Mouse (Mus musculus) intestine, embryonic 15.5 days (tissue): ENCODE data around the gene 4930426L09Rik. TPM values are rescaled to one million over a fixed set of nuclear protein-coding genes. Genes with fewer than 3 reads are reported as not detected.

Experiments used
- ATAC-seq: fragments of 200-750 bp; cut with Nextera tagmentation; 2 replicates; pipeline ENCODE4 v1.8.0; 2017; ENCODE audit warnings: moderate TSS enrichment, moderate library complexity
- H3K27ac ChIP-seq: fragments of 300-500 bp; sonication (generic); 2 replicates; pipeline ENCODE4 v1.5.1; 2015; ENCODE audit warnings: mild to moderate bottlenecking, inconsistent platforms
- H3K27me3 ChIP-seq: fragments of 300-500 bp; sonication (generic); replicated peaks from 2 replicates; pipeline ENCODE4 v1.6.1; 2015; ENCODE audit warnings: inconsistent platforms
- H3K36me3 ChIP-seq: fragments of 300-500 bp; sonication (generic); 2 replicates; pipeline ENCODE4 v1.6.1; 2015; ENCODE audit warnings: inconsistent platforms
- H3K4me1 ChIP-seq: fragments of 300-500 bp; sonication (generic); replicated peaks from 2 replicates; pipeline ENCODE4 v1.6.1; 2015; ENCODE audit warnings: inconsistent platforms
- H3K4me2 ChIP-seq: fragments of 300-500 bp; sonication (generic); replicated peaks from 2 replicates; pipeline ENCODE4 v1.6.1; 2015; ENCODE audit warnings: mild to moderate bottlenecking, inconsistent platforms
- H3K4me3 ChIP-seq: fragments of 300-500 bp; sonication (generic); replicated peaks from 2 replicates; pipeline ENCODE4 v1.5.1; 2015; ENCODE audit warnings: inconsistent platforms
- H3K9ac ChIP-seq: fragments of 300-500 bp; sonication (generic); 2 replicates; pipeline ENCODE4 v1.6.1; 2015; ENCODE audit warnings: inconsistent platforms
- H3K9me3 ChIP-seq: fragments of 300-500 bp; sonication (generic); 2 replicates; pipeline ENCODE4 v1.6.1; 2016; ENCODE audit warnings: inconsistent platforms
- WGBS: fragments of 180-500 bp; shearing (Covaris S2); methylation state at CpG from one replicate; pipeline ENCODE4 v1.1.7; 2015; 5-methylcytosine and 5-hydroxymethylcytosine counted together
- polyA plus RNA-seq: library from polyadenylated mRNA; unstranded; fragments of >200 nt; fragmentation: Nextera tagmentation; extraction: Ambion mirVana; gene quantifications from 2 replicates; pipeline ENCODE4 v1.2.1, GENCODE M21; 2015

Gene 4930426L09Rik
- 0.31 and 0.63 TPM in 2 replicates for polyA plus RNA-seq

DNA sequence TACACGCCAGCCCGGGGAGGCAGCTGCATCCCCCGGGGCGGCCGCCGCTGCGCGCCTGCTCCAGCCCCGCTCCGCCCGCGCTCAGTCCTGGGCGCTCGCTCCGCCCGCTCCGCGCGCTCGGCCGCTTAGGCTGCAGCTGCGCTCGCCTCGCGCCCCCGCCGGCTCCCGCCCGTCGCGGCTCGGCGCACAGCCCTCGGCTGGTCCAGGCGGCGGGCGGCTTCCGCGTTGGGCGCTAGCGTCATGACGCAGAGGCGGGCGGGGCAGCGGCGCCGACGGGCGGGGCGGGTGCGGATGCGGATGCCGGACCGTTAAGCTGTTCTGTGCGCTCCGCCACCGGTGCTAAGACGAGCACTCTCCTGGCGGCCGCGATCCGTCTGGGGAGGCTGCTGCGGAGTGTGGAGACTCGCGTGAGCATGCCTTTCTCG, at the start of gene 4930426L09Rik, which contains the start of gene Pip4k2a:
TSS of gene 4930426L09Rik (plus strand) at position 290 of the 425 bp plus-strand sequence.
TSS of gene Pip4k2a (minus strand) at position 73 of the 425 bp plus-strand sequence.
- H3K9me3 ChIP-seq: no peaks in the 10 kb centered on the region
- H3K27me3 ChIP-seq: no peaks in the 10 kb centered on the region
- peak within 1 kb of the TSS; percentile 92 for H3K4me2 ChIP-seq
- 0% methylated on average over 65 of the region's 66 CpGs for WGBS
- peak within 1 kb of the TSS; percentile 83 for H3K4me3 ChIP-seq
- ATAC-seq: peak; percentile 98
- H3K27ac ChIP-seq: peak within 1 kb of the TSS; percentile 95
- H3K36me3 ChIP-seq: no peaks in the 10 kb centered on the region
- peak within 1 kb of the TSS; percentile 80 for H3K9ac ChIP-seq
- 0 out of 2 replicates have a peak, but pooled peaks cover 8% of the 10 kb centered on the region for H3K4me1 ChIP-seq

DNA sequence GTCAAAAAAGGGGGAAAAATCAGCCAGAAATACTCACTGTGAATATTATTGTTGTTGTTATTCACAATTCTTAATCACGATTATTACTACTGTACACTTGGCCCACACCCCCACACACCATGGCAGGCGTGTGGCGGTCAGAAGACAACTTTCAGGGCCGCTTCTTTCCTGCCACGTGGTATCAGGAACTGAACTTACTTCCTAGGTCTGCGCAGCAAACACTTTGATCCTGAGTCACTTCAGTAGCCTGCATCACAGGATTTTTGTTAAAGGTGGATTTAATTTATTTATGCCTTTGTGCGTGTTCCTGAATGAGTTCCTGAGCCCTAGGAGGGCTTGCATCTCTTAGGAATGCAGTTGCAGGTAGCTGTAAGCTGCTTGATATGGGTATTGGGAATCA, 49.4 kb upstream of the 4930426L09Rik start:
- Histone ChIP-seq H3K36me3 (no peaks in the 10 kb centered on the region), H3K4me1 (0 out of 2 replicates have a peak, but pooled peaks cover 6% of the 10 kb centered on the region), H3K27ac (no peak overlapping the region), H3K27me3 (no peaks in the 10 kb centered on the region), H3K9ac (no peak overlapping the region), H3K4me2 (no peak overlapping the region), H3K9me3 (no peaks in the 10 kb centered on the region), H3K4me3 (no peak overlapping the region)
- no peak for ATAC-seq
- WGBS: 83% methylated on average over 7 of the region's 7 CpGs

DNA sequence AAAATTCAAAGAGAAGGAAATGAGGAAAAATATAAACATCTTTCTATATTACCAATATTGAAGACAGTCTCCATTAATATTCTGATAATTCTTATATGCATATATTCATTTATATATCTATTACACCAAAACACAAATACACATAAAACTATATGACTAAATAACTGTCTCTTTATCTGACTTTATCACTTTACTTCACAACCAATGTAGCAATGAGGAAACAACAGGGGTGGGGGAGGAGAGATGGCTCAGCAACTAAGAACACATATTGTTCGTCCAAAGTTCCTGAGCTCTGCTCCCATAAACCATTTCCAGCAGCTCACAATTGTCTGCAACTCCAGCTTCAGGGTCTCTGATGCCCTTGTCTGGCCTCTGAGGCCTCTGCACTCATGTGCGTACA, 47.4 kb upstream of the 4930426L09Rik start:
- H3K4me2 ChIP-seq: no peak overlapping the region
- H3K27me3 ChIP-seq: no peaks in the 10 kb centered on the region
- H3K4me3 ChIP-seq: no peak overlapping the region
- 74% methylated on average over 2 of the region's 2 CpGs for WGBS
- no peak for ATAC-seq
- H3K9me3 ChIP-seq: no peaks in the 10 kb centered on the region
- H3K27ac ChIP-seq: no peak overlapping the region
- 0 out of 2 replicates have a peak, but pooled peaks cover 6% of the 10 kb centered on the region for H3K4me1 ChIP-seq
- H3K36me3 ChIP-seq: no peaks in the 10 kb centered on the region
- H3K9ac ChIP-seq: no peak overlapping the region

DNA sequence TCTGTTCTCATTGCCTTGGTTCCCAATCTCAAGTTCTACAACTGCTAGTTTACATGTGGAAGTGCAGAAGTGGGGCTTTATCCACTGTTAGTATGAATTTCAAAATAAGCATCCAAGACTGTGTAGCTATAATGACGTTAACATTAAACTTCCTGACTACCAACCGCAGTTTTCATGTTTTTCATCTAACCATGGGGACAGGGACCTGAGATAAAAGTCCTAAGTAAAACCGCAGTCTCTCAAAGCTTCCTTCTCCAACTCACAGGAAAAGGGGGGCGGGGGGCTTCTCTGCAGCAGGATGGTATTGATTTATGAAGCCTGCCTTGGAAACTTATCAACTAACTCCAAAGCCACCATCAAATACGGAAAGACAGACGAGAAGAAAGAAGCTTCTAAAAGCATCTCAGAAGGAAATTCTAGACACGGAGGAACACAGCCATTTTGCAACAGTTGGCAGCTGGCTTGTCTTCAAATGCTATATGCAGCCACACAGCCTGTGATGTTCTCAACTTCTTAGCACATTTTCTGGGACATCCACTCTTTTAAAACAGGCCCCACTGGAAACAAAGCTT, 46.0 kb upstream of the 4930426L09Rik start:
- Histone ChIP-seq H3K36me3 (no peaks in the 10 kb centered on the region), H3K27me3 (no peaks in the 10 kb centered on the region), H3K27ac (no peak overlapping the region), H3K4me1 (0 out of 2 replicates have a peak, but pooled peaks cover 6% of the 10 kb centered on the region), H3K4me3 (no peak overlapping the region), H3K9me3 (no peaks in the 10 kb centered on the region), H3K9ac (no peak overlapping the region), H3K4me2 (0 out of 2 replicates have a peak overlapping the region, but pooled peaks have one; percentile 3)
- no peak for ATAC-seq
- WGBS: 21% methylated on average over 7 of the region's 7 CpGs

DNA sequence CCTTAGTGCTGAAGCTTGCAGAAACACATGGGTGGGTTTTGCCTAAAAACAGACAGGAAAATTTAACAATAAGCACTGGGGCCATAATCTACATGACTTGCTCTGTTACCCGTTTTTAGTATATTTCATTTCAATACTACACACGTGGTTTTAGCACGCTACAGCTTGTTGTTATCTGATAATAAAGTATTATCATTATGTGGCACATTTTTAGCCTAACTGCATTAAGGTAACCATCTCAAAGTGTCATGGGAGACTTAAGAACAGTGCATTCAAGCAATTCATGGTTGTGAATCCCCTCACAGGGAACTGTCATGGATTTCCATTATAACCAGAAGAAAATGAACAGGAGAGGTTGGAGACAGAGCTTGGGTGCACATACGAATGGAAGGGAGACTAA, 43.7 kb upstream of the 4930426L09Rik start:
- no peak overlapping the region for H3K9ac ChIP-seq
- H3K4me2 ChIP-seq: no peak overlapping the region
- H3K9me3 ChIP-seq: no peaks in the 10 kb centered on the region
- H3K4me3 ChIP-seq: no peak overlapping the region
- no peaks in the 10 kb centered on the region for H3K36me3 ChIP-seq
- no peak for ATAC-seq
- no peaks in the 10 kb centered on the region for H3K27me3 ChIP-seq
- 0 out of 2 replicates have a peak, but pooled peaks cover 4% of the 10 kb centered on the region for H3K4me1 ChIP-seq
- 88% methylated on average over 4 of the region's 4 CpGs for WGBS
- H3K27ac ChIP-seq: no peak overlapping the region

DNA sequence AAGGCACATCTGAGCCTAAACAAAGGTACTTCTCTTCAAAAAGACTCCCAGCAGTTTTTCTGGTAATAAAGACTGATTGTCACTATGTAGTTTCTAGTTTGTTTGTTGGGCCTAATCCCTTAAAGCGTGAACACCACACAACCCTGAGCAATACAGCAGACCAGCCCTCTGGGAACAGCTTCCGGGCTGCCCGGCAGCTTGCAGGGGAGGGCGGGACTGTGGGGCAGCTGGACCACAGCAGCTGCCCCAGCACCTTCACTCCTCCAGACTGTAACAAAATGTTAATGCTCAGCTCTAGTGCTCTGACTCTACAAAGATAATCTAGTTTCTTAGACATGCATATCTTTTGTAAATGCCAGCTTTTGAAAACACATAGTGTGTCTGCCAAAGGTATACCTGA, 43.1 kb upstream of the 4930426L09Rik start:
- Histone ChIP-seq H3K27ac (no peak overlapping the region), H3K36me3 (no peaks in the 10 kb centered on the region), H3K9ac (no peak overlapping the region), H3K9me3 (no peaks in the 10 kb centered on the region), H3K4me3 (no peak overlapping the region), H3K4me1 (0 out of 2 replicates have a peak, but pooled peaks cover 4% of the 10 kb centered on the region), H3K27me3 (no peaks in the 10 kb centered on the region), H3K4me2 (no peak overlapping the region)
- ATAC-seq: no peak
- 40% methylated on average over 4 of the region's 4 CpGs for WGBS

DNA sequence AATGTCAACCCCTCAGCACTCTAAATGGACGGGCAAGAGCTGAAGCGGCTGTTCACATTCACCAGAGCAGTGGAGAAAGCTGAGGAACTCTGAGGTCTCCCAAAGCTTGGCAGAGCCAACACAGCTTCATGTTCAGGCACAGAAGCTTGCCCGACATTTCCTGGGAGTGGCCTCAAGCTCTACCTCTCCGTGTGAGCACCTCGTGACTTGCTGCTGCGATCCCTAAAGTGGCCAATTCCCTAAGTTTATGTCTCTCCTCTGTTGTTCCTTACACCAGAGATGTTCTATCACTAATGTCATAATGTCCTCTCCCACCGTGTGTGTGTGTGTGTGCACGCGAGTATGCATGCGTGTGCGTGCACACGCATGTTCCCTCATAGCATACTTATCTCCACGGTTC, 42.5 kb upstream of the 4930426L09Rik start:
- Histone ChIP-seq H3K36me3 (no peaks in the 10 kb centered on the region), H3K27me3 (no peaks in the 10 kb centered on the region), H3K4me3 (no peak overlapping the region), H3K4me2 (no peak overlapping the region), H3K4me1 (0 out of 2 replicates have a peak, but pooled peaks cover 4% of the 10 kb centered on the region), H3K9ac (no peak overlapping the region), H3K9me3 (no peaks in the 10 kb centered on the region), H3K27ac (no peak overlapping the region)
- WGBS: 85% methylated on average over 13 of the region's 13 CpGs
- no peak for ATAC-seq

DNA sequence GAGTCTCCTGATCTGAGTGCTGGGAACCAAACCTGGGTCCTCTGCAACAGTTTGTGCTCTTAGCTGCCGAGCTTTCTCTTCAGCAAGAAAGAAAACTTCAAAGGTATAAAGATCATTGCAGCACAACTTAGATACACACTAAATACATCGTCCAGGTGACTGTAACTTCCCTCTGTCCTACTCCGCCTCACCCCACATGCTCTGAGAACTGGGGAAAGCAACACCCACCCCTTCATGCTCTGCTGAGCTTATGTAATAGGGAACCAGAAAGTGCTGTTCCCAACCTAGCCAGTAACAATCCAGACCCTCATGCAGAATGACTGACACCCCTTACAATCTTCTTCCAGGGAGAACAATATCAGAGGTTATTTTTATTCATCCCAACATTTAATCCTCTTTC, 41.7 kb upstream of the 4930426L09Rik start:
- no peaks in the 10 kb centered on the region for H3K9me3 ChIP-seq
- no peak overlapping the region for H3K4me2 ChIP-seq
- no peak overlapping the region for H3K27ac ChIP-seq
- WGBS: 91% methylated on average over 3 of the region's 3 CpGs
- ATAC-seq: no peak
- no peaks in the 10 kb centered on the region for H3K27me3 ChIP-seq
- H3K9ac ChIP-seq: no peak overlapping the region
- H3K36me3 ChIP-seq: no peaks in the 10 kb centered on the region
- 0 out of 2 replicates have a peak, but pooled peaks cover 4% of the 10 kb centered on the region for H3K4me1 ChIP-seq
- H3K4me3 ChIP-seq: no peak overlapping the region

DNA sequence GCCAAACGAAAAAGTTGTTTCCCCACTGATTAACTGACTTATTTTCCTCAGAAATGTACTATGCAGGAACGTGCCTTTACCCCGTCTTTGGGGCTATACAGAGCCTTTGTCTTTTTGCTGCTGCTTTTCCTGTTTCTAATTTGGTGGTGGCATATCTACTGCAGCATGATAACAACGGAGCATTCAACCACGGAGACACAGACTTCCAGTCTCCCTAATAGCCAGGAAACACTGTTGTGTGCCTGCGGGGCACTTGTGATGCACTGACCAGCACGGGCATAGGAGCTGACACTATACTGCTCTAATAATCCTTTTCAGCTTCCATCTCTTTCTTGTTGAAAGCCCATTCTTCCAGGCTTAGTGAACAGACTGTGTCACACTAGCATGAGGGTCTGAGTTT, 41.2 kb upstream of the 4930426L09Rik start:
- 0 out of 2 replicates have a peak, but pooled peaks cover 4% of the 10 kb centered on the region for H3K4me1 ChIP-seq

DNA sequence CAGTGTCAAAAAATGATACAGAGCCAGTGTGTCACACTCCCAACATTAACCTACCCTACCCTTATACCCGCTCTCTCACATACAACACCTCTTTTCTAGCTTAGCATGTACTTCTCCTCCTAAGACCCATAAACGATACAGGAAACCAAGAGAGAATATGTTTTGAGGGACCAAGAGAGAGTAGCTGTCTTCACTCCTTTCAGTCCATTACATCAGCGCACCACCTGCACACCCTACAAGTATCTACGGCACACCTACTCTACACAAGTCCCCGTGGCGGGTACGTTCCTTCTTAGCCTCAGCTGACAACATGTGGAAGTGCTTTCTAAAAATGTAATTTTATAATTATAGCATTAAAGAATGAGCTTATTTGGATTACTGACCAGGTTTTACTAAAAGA, 40.7 kb upstream of the 4930426L09Rik start:
- no peak for ATAC-seq
- H3K27me3 ChIP-seq: no peaks in the 10 kb centered on the region
- H3K4me3 ChIP-seq: no peak overlapping the region
- H3K4me2 ChIP-seq: no peak overlapping the region
- H3K9me3 ChIP-seq: no peaks in the 10 kb centered on the region
- no peak overlapping the region for H3K27ac ChIP-seq
- H3K9ac ChIP-seq: no peak overlapping the region
- H3K36me3 ChIP-seq: no peaks in the 10 kb centered on the region
- H3K4me1 ChIP-seq: 0 out of 2 replicates have a peak, but pooled peaks cover 4% of the 10 kb centered on the region
- 90% methylated on average over 7 of the region's 7 CpGs for WGBS

More for the DNA sequence above, 41.2 kb upstream of the 4930426L09Rik start:
- H3K4me3 ChIP-seq: no peak overlapping the region
- H3K27ac ChIP-seq: no peak overlapping the region
- H3K36me3 ChIP-seq: no peaks in the 10 kb centered on the region
- 74% methylated on average over 7 of the region's 7 CpGs for WGBS
- no peak overlapping the region for H3K9ac ChIP-seq
- no peak for ATAC-seq
- H3K9me3 ChIP-seq: no peaks in the 10 kb centered on the region
- H3K4me2 ChIP-seq: no peak overlapping the region
- no peaks in the 10 kb centered on the region for H3K27me3 ChIP-seq

DNA sequence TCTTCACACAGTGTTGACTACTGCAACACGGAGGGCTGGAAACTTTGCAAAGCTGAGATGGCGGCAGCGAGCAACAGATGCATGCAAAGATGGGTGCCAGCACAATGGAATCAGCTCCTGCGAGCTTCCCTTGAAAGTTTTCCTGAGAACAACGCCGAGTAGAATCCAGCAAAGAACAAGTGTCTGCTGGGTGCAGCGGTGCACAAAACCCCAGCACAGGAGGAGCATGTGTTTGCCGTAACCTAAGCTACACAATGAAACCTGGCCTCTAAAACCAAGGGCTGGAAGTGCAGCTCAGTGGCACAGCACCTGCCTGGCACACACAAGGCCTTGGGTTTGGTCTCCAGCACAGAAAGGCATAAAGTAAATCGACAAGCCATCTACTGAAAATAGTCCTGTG, 40.1 kb upstream of the 4930426L09Rik start:
- no peak overlapping the region for H3K4me3 ChIP-seq
- 89% methylated on average over 9 of the region's 9 CpGs for WGBS
- no peak overlapping the region for H3K27ac ChIP-seq
- no peak overlapping the region for H3K9ac ChIP-seq
- no peaks in the 10 kb centered on the region for H3K27me3 ChIP-seq
- no peaks in the 10 kb centered on the region for H3K36me3 ChIP-seq
- H3K4me1 ChIP-seq: no peaks in the 10 kb centered on the region
- H3K9me3 ChIP-seq: no peaks in the 10 kb centered on the region
- no peak for ATAC-seq
- H3K4me2 ChIP-seq: no peak overlapping the region

DNA sequence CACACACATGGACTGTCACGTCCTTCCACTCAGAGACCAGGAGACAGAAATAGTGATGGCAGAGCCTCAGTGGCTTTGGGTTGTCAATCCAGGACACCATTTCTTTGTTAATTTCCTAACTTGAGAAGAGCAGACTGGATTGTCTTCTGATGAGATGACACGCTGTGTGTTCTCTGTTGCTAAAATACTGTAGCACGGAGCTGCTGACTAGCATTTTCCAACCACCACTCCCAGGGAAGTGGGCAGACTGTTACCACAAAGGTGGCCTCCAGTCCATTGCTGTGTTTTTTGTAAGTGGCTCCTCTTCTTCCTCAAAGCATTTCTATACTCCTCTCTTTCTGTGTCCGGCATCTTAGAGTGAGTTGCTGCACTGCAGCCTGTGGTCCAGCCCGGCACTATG, 39.6 kb upstream of the 4930426L09Rik start:
- no peak overlapping the region for H3K27ac ChIP-seq
- no peaks in the 10 kb centered on the region for H3K9me3 ChIP-seq
- H3K4me3 ChIP-seq: no peak overlapping the region
- H3K36me3 ChIP-seq: no peaks in the 10 kb centered on the region
- WGBS: 91% methylated on average over 5 of the region's 5 CpGs
- no peaks in the 10 kb centered on the region for H3K27me3 ChIP-seq
- H3K4me1 ChIP-seq: no peaks in the 10 kb centered on the region
- no peak overlapping the region for H3K4me2 ChIP-seq
- ATAC-seq: no peak
- H3K9ac ChIP-seq: no peak overlapping the region

DNA sequence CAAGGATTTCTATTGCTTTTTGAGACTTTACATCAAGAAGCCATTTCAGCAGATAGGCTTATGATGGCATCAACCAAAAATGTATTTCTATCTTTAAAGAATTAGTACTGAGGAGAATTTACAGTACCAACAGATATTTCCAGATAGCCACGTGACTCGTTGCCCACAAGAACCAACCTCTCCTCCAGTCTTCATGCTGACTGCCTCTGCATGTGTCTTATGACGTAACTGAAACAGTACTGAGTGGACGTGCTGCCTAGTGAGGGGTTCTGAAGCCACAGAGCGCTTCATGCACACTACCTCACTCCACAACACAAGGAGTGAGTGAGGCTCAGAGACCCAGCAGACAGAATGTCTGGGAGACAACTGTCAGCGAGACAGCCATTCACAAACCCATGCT, 39.1 kb upstream of the 4930426L09Rik start:
- H3K4me1 ChIP-seq: no peaks in the 10 kb centered on the region
- no peak overlapping the region for H3K4me2 ChIP-seq
- no peaks in the 10 kb centered on the region for H3K27me3 ChIP-seq
- no peak overlapping the region for H3K27ac ChIP-seq
- 90% methylated on average over 6 of the region's 6 CpGs for WGBS
- no peaks in the 10 kb centered on the region for H3K36me3 ChIP-seq
- H3K9me3 ChIP-seq: no peaks in the 10 kb centered on the region
- no peak overlapping the region for H3K9ac ChIP-seq
- no peak for ATAC-seq
- H3K4me3 ChIP-seq: no peak overlapping the region
